Mouse (Mus musculus) midbrain, embryonic 11.5 days (tissue): ENCODE measurements around the gene Flt3. TPM values are rescaled to one million over a fixed set of nuclear protein-coding genes. Genes with fewer than 3 reads are reported as not detected.

Experiments used
- ATAC-seq: fragments of 200-750 bp; cut with Nextera tagmentation; 2 replicates; pipeline ENCODE4 v1.8.0; 2017; ENCODE audit warnings: moderate TSS enrichment, moderate library complexity; ENCODE audit not compliant: low FRiP score
- DNase-seq: peaks from one replicate; pipeline ENCODE4 v3.0.0; 2015; ENCODE audit warnings: low spot score; ENCODE audit errors: missing footprints
- H3K27ac ChIP-seq: fragments of 300-500 bp; sonication (generic); 2 replicates; pipeline ENCODE4 v1.5.1; 2014; ENCODE audit warnings: low read depth, low read length
- H3K27me3 ChIP-seq: fragments of 300-500 bp; sonication (generic); 2 replicates; pipeline ENCODE4 v1.6.1; 2014; ENCODE audit warnings: mild to moderate bottlenecking, low read length, moderate library complexity, mixed read lengths; ENCODE audit not compliant: control insufficient read depth, insufficient read depth
- H3K36me3 ChIP-seq: fragments of 300-500 bp; sonication (generic); 2 replicates; pipeline ENCODE4 v1.6.1; 2014; ENCODE audit warnings: mild to moderate bottlenecking, low read length, moderate library complexity, mixed read lengths; ENCODE audit not compliant: control insufficient read depth, insufficient read depth
- H3K4me1 ChIP-seq: fragments of 300-500 bp; sonication (generic); 2 replicates; pipeline ENCODE4 v1.6.1; 2014; ENCODE audit warnings: low read length; ENCODE audit not compliant: control insufficient read depth, insufficient read depth
- H3K4me2 ChIP-seq: fragments of 300-500 bp; sonication (generic); 2 replicates; pipeline ENCODE4 v1.6.1; 2014; ENCODE audit warnings: mild to moderate bottlenecking, moderate library complexity
- H3K4me3 ChIP-seq: fragments of 300-500 bp; sonication (generic); 2 replicates; pipeline ENCODE4 v1.5.1; 2014; ENCODE audit warnings: low read depth, low read length
- H3K9ac ChIP-seq: fragments of 300-500 bp; sonication (generic); 2 replicates; pipeline ENCODE4 v1.6.1; 2014; ENCODE audit warnings: low read length
- H3K9me3 ChIP-seq: fragments of 300-500 bp; sonication (generic); 2 replicates; pipeline ENCODE4 v1.6.1; 2016; ENCODE audit warnings: low read length; ENCODE audit not compliant: control insufficient read depth
- WGBS: fragments of 180-500 bp; shearing (Covaris S2); extraction: QIAGEN DNeasy Blood & Tissue Kit; methylation state at CpG from one replicate; pipeline ENCODE4 v1.1.7; 2014; 5-methylcytosine and 5-hydroxymethylcytosine counted together
- polyA plus RNA-seq: library from polyadenylated mRNA; unstranded; fragments of >200 nt; fragmentation: Nextera tagmentation; extraction: Ambion mirVana; gene quantifications from 2 replicates; pipeline ENCODE4 v1.2.1, GENCODE M21; 2014

The Flt3 gene
- polyA plus RNA-seq, 1 experiment from 2014 or later: 0.05 TPM

DNA sequence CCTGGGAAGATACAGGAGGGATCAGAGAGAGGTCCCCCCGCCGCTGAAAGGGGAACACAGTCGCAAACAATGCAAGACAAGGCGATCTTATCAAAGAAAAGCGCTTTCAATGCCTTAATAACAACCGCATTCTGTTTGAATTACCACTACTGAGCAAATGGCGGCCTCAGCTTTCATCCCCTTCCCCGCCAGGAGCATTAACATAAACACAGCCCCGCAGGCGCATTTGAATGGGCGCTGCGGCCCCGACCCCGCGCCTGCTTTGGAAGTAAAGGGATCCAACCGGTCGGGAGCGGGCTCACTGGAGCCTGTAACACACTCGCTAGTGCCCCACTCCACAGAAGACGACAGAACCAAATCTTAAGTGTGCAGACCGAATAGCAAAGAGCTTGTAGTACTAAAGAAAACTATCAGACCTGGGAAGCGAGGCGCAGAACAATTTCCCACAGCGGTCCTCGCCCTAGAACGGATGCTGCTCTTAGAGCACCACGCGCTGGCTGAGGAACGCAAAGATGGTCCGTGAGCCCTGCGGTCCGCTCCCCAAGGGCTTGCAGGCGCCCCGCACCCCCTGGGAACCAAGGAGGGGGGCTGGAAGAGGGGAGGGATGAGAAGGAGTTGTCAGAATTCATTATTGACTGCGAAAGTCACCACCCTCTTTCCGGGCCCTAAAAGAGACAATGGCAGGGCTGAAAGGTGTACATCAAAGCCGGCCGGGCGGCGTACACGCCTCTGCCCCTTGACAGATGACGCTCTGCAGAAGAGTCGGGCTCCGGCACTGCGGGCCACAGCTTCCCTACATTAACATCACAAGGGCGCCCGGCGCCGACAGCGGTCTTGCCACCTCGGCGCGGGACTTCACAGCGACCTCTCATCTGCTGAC, 95.8 kb downstream of the Flt3 start:
- H3K4me2 ChIP-seq: no peak overlapping the region
- peak; percentile 22; the same call in 1 of the 2 replicates for ATAC-seq

GRCm38 (mm10) chr5:147302746-147303400, 97.4 kb downstream of the Flt3 start:
- DNase-seq (peak; percentile 89), ATAC-seq (no peak)
- H3K36me3 ChIP-seq: no peaks in the 10 kb centered on the region
- peaks cover 99% of the 10 kb centered on the region for H3K27me3 ChIP-seq
- no peak overlapping the region for H3K9ac ChIP-seq
- 5% methylated on average over 13 of the region's 13 CpGs for WGBS
- H3K4me3 ChIP-seq: no peak overlapping the region
- no peak overlapping the region for H3K27ac ChIP-seq
- no peaks in the 10 kb centered on the region for H3K9me3 ChIP-seq
- H3K4me2 ChIP-seq: no peak overlapping the region
- peaks cover 14% of the 10 kb centered on the region for H3K4me1 ChIP-seq

More for the DNA sequence above, 95.8 kb downstream of the Flt3 start:
- Histone ChIP-seq H3K9ac (no peak overlapping the region), H3K4me3 (no peak overlapping the region), H3K4me1 (peaks cover 11% of the 10 kb centered on the region), H3K36me3 (no peaks in the 10 kb centered on the region), H3K9me3 (no peaks in the 10 kb centered on the region), H3K27me3 (peaks cover 100% of the 10 kb centered on the region), H3K27ac (no peak overlapping the region)
- WGBS: under 1% methylated on average over 54 of the region's 54 CpGs
- DNase-seq: peak; percentile 95

DNA sequence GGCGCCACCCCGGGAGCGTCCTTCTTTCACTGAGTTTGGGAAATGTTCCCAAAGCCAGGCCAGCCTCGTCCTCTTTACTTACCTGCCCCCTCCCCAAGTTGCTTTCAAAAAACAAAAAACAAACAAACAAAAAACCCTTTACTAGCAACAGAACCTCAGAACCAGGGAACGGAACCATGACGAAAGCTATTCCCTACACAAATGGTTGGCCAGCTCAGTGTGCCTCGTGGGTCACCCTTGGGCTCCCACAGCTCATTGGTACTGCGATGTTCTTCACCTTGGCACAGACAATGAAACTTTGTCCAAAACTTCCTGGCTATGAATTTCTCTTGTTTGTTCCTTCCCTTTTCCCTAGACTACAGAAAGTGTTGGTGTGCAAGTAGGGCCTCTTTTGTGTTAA, 98.1 kb downstream of the Flt3 start:
- 3% methylated on average over 8 of the region's 8 CpGs for WGBS
- no peak for ATAC-seq
- Histone ChIP-seq H3K27me3 (peaks cover 99% of the 10 kb centered on the region), H3K4me3 (no peak overlapping the region), H3K9ac (no peak overlapping the region), H3K36me3 (no peaks in the 10 kb centered on the region), H3K4me2 (no peak overlapping the region), H3K27ac (no peak overlapping the region), H3K4me1 (peaks cover 14% of the 10 kb centered on the region), H3K9me3 (no peaks in the 10 kb centered on the region)
- DNase-seq: peak; percentile 94

DNA sequence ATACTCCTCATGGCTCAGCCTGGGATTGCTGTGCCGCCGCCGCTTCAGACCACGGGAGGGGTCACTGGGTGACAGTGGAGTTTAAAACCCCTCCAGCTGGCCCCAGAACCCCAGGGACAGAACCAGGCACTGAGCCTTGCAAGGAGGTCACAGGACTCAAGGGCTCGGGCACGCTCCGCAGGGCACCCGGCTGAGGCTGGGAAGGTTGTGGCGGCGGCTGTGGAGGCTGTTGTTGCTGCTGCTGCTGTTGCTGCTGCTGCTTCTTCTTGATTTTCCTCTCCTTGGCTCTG, 98.6 kb downstream of the Flt3 start:
- WGBS: under 1% methylated on average over 10 of the region's 10 CpGs

DNA sequence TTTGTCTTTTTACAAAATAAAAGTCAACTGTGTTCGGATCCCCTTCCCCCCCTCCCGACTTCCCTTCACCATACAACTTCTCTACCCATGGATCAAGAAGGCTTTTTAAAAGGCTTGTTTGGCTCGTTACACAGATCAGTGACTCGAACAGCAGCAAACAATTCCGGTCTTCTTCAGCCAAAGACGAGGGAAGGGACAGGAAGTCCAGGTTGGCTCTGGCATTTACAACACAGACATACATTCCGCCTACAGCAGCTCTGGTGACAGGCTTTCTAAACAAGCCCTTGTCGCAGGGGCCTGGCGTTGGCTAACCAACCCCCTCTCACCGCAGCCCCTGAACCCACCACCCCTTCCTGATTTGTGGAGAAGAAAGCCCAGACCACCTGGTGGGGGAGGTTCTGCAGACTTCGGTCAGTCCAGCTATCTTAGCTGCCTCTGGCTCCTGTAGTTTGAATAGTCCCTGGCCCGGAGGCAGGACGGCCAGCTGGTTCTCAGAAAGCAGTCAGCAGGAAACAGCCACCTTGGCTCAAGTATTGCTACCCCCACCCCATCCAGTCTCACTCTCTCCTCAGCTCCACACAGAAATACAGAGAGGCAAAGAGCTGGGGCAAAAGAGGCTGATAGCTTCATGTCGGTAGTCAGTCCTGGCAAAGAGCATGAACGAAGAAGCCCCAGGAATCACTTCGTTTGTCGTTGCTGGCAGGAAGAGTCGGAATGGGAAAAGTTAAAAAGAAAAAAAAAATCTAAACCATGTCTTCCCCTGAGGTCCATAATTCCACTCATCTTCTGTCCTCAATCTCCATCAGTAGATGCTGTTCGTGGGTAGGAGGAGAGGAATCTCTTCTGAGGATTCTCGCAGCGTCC, 99.1 kb downstream of the Flt3 start:
- WGBS: 2% methylated on average over 21 of the region's 21 CpGs
- Histone ChIP-seq H3K36me3 (no peaks in the 10 kb centered on the region), H3K27me3 (peaks cover 98% of the 10 kb centered on the region), H3K9ac (no peak overlapping the region), H3K9me3 (no peaks in the 10 kb centered on the region), H3K27ac (no peak overlapping the region), H3K4me2 (no peak overlapping the region), H3K4me1 (peaks cover 11% of the 10 kb centered on the region), H3K4me3 (no peak overlapping the region)
- ATAC-seq: no peak
- peak; percentile 96 for DNase-seq

More for the DNA sequence above, 98.6 kb downstream of the Flt3 start:
- ATAC-seq: no peak
- H3K9ac ChIP-seq: no peak overlapping the region
- no peak overlapping the region for H3K4me3 ChIP-seq
- peak; percentile 95 for DNase-seq
- no peaks in the 10 kb centered on the region for H3K9me3 ChIP-seq
- H3K4me1 ChIP-seq: peaks cover 14% of the 10 kb centered on the region
- no peaks in the 10 kb centered on the region for H3K36me3 ChIP-seq
- no peak overlapping the region for H3K27ac ChIP-seq
- H3K4me2 ChIP-seq: no peak overlapping the region
- H3K27me3 ChIP-seq: peaks cover 99% of the 10 kb centered on the region

- Histone ChIP-seq H3K27ac (no peak overlapping the region), H3K9me3 (no peaks in the 10 kb centered on the region), H3K4me2 (no peak overlapping the region; the same call in 1 of the 2 replicates), H3K4me3 (no peak overlapping the region), H3K4me1 (peaks cover 11% of the 10 kb centered on the region), H3K36me3 (no peaks in the 10 kb centered on the region), H3K27me3 (peaks cover 96% of the 10 kb centered on the region), H3K9ac (no peak overlapping the region)
- peak; percentile 87 for DNase-seq
- WGBS: 3% methylated on average over 4 of the region's 4 CpGs
- no peak; the same call in 1 of the 2 replicates for ATAC-seq
These were observed 100.3 kb downstream of the Flt3 start for GRCm38 (mm10) chr5:147300001-147300363.

GRCm38 (mm10) chr5:147299255-147300000, 100.9 kb downstream of the Flt3 start:
- H3K27ac ChIP-seq: no peak overlapping the region
- peak; percentile 98 for DNase-seq
- H3K4me1 ChIP-seq: peaks cover 7% of the 10 kb centered on the region
- under 1% methylated on average over 41 of the region's 41 CpGs for WGBS
- peak; percentile 82 for ATAC-seq
- no peaks in the 10 kb centered on the region for H3K9me3 ChIP-seq
- no peak overlapping the region; the same call in 1 of the 2 replicates for H3K9ac ChIP-seq
- peaks cover 96% of the 10 kb centered on the region for H3K27me3 ChIP-seq
- peak overlapping the region; percentile 33 for H3K4me2 ChIP-seq
- H3K36me3 ChIP-seq: no peaks in the 10 kb centered on the region
- H3K4me3 ChIP-seq: peak overlapping the region; percentile 18; the same call in 1 of the 2 replicates

GRCm38 (mm10) chr5:147297249-147297648, 103.0 kb downstream of the Flt3 start:
- ATAC-seq: no peak
- Histone ChIP-seq H3K9me3 (no peaks in the 10 kb centered on the region), H3K4me3 (no peak overlapping the region), H3K36me3 (no peaks in the 10 kb centered on the region), H3K9ac (no peak overlapping the region), H3K4me2 (no peak overlapping the region), H3K4me1 (peaks cover 7% of the 10 kb centered on the region), H3K27ac (no peak overlapping the region), H3K27me3 (peaks cover 96% of the 10 kb centered on the region)
- peak; percentile 80 for DNase-seq
- WGBS: 56% methylated on average over 5 of the region's 5 CpGs
